Mouse (Mus musculus): ENCODE measurements around the gene Rps25. TPM values are rescaled to one million over a fixed set of nuclear protein-coding genes. Genes with fewer than 3 reads are reported as not detected.
A peak's percentile ranks its signal among the peaks of the same experiment; 100 is the strongest.

Gene Rps25
- total RNA-seq, 2 experiments from 2014 or later = 978 to 1,068 TPM

GRCm38 (mm10) chr9:44454132-44454890 lies 47.4 kb downstream of the Rps25 start:
- peak; percentile 91 for DNase-seq
- intact Hi-C loops (cut with DNase I) = loop anchor here (1.0 to 2.0 kb wide), 2 partner anchors 22 to 198 kb away; no protein-coding TSS in a partner anchor

DNA sequence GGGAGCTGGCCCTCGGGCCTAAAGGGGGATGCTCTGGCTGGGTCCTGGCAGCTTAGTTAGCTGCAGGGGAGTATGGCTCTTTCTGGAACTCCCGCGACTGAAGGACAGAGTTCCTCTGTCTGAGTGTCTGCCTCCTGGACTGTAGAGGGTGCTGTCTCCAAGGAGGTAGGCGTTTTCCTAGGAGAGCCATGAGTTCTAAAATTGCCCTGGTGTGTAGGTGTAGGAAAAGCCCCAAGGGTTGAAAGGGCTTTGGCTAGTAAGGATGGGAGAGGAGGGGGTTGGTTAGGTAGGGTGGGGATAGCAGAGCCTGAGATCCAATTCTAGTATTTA lies 47.9 kb downstream of the Rps25 start, which contains the start of gene Upk2:
TSS of gene Upk2 (minus strand) at position 86 of the 330 bp plus-strand sequence.
- no peak for DNase-seq
- intact Hi-C loops (cut with DNase I) = loop anchor here (1.0 to 2.0 kb wide), 3 partner anchors 22 to 197 kb away; no protein-coding TSS in a partner anchor

- intact Hi-C loops (cut with DNase I) = no loop called here
- peak; percentile 88 for DNase-seq
Observed at GRCm38 (mm10) chr9:44457035-44457742, 50.2 kb downstream of the Rps25 start.

Small RNA genes lying within 50 kb of the gene (microRNA-seq; reads per million reads assigned to microRNA genes)
- gene Mir7085 = 1.5 reads per million

Other genes starting within 250 kb of the Rps25 start
- 10 to 100 TPM; 58.4 to 62.4 TPM for gene Cbl, start 173.1 kb upstream of the Rps25 start, total RNA-seq (2021)
- 1 to 10 TPM; 3.5 to 4.6 TPM for gene Ccdc153, start 166.5 kb upstream of the Rps25 start, total RNA-seq (2021)
- under 1 TPM; 0.40 to 0.72 TPM for gene Pdzd3, start 155.7 kb upstream of the Rps25 start, total RNA-seq (2021)
- 1 to 10 TPM; 8.3 to 8.8 TPM for gene Nlrx1, start 138.5 kb upstream of the Rps25 start, total RNA-seq (2021)
- gene Abcg4, start 118.5 kb upstream of the Rps25 start, total RNA-seq (2021) = 10 to 100 TPM; 64.0 to 71.1 TPM
- 10 to 100 TPM; 34.0 to 35.8 TPM for gene Hinfp, start 101.5 kb upstream of the Rps25 start, total RNA-seq (2021)
- gene C2cd2l, start 86.9 kb upstream of the Rps25 start, total RNA-seq (2021) = 10 to 100 TPM; 69.5 to 74.9 TPM
- 10 to 100 TPM; 20.4 to 22.2 TPM for gene Dpagt1, start 81.1 kb upstream of the Rps25 start, total RNA-seq (2021)
- 10 to 100 TPM; 81.0 to 82.7 TPM for gene H2afx, start 72.4 kb upstream of the Rps25 start, total RNA-seq (2021)
- 10 to 100 TPM; 21.5 to 23.8 TPM for gene Hmbs, start 62.9 kb upstream of the Rps25 start, total RNA-seq (2021)
- 10 to 100 TPM; 39.5 to 45.9 TPM for gene Vps11, start 45.5 kb upstream of the Rps25 start, total RNA-seq (2021)
- 10 to 100 TPM; 87.2 to 90.0 TPM for gene Hyou1, start 27.6 kb upstream of the Rps25 start, total RNA-seq (2021)
- 10 to 100 TPM; 41.5 to 44.9 TPM for gene Slc37a4, start 10.3 kb upstream of the Rps25 start, total RNA-seq (2021)
- 100 to 1,000 TPM; 126 to 129 TPM for gene Trappc4, start 461 bp downstream of the Rps25 start, total RNA-seq (2021)
- 10 to 100 TPM; 21.6 to 23.4 TPM for gene Ccdc84, start 11.4 kb downstream of the Rps25 start, total RNA-seq (2021)
- gene Foxr1, start 34.0 kb downstream of the Rps25 start, total RNA-seq (2021) = not detected
- gene Upk2, start 47.8 kb downstream of the Rps25 start, total RNA-seq (2021) = not detected
- gene Bcl9l, start 75.7 kb downstream of the Rps25 start, total RNA-seq (2021) = 100 to 1,000 TPM; 109 to 113 TPM
- not detected for gene Cxcr5, start 154.7 kb downstream of the Rps25 start, total RNA-seq (2021)
- gene Ddx6, start 197.8 kb downstream of the Rps25 start, total RNA-seq (2021) = 100 to 1,000 TPM; 144 to 146 TPM